In genomic region chrX:73639255-73639675, GRCm38 (mm10) we compare ENCODE assay signal across 8 mouse cellular contexts. TPM values are rescaled to one million over a fixed set of nuclear protein-coding genes. Genes with fewer than 3 reads are reported as not detected.
DNase-seq lines count a peak whose midpoint lies in the region; ATAC-seq and TF ChIP-seq lines count a peak whose summit lies in the region.

TSS of gene Dusp9 (plus strand) at chrX:73639419.

- peaks cover 9% of the 10 kb centered on the region for H3K4me1 ChIP-seq in thymus, adult 2 months (replicated peaks; ENCODE audit: control insufficient read depth, insufficient read depth, low read length)
- no peaks in the 10 kb centered on the region for H3K4me1 ChIP-seq in embryonic facial prominence, embryonic 11.5 days (ENCODE audit: control insufficient read depth, insufficient read depth, low read length)
- H3K4me1 ChIP-seq in hindbrain, embryonic 11.5 days (replicated peaks; ENCODE audit: control insufficient read depth, insufficient read depth, low read length) = no peaks in the 10 kb centered on the region; the same call in 1 of the 2 replicates
- no peaks in the 10 kb centered on the region for H3K4me1 ChIP-seq in limb, embryonic 14.5 days (ENCODE audit: control insufficient read depth, insufficient read depth, low read length)
- no peaks in the 10 kb centered on the region for H3K4me1 ChIP-seq in midbrain, embryonic 14.5 days (ENCODE audit: control insufficient read depth, insufficient read depth, low read length)

- H3K36me3 ChIP-seq in thymus, adult 2 months (ENCODE audit: control insufficient read depth, insufficient read depth, low read length) = no peaks in the 10 kb centered on the region
- no peaks in the 10 kb centered on the region for H3K36me3 ChIP-seq in embryonic facial prominence, embryonic 11.5 days (replicated peaks; ENCODE audit: control insufficient read depth, insufficient read depth, low read depth, low read length)
- H3K36me3 ChIP-seq in hindbrain, embryonic 11.5 days (ENCODE audit: control insufficient read depth, insufficient read depth, low read length) = no peaks in the 10 kb centered on the region
- H3K36me3 ChIP-seq in limb, embryonic 14.5 days (ENCODE audit: control insufficient read depth, insufficient read depth, low read length) = no peaks in the 10 kb centered on the region
- H3K36me3 ChIP-seq in midbrain, embryonic 14.5 days (ENCODE audit: control insufficient read depth, insufficient read depth, low read length) = no peaks in the 10 kb centered on the region

- H3K4me3 ChIP-seq in thymus, adult 2 months (ENCODE audit: control insufficient read depth, insufficient read depth, low read length) = peak within 1 kb of the TSS; percentile 31
- peak within 1 kb of the TSS; percentile 34 for H3K4me3 ChIP-seq in embryonic facial prominence, embryonic 11.5 days (ENCODE audit: low read depth, low read length)
- peak within 1 kb of the TSS; percentile 25 for H3K4me3 ChIP-seq in hindbrain, embryonic 11.5 days (ENCODE audit: low read depth, low read length)
- peak within 1 kb of the TSS; percentile 37 for H3K4me3 ChIP-seq in limb, embryonic 14.5 days (replicated peaks; ENCODE audit: low read length)
- H3K4me3 ChIP-seq in midbrain, embryonic 14.5 days (replicated peaks; ENCODE audit: low read depth, low read length) = peak within 1 kb of the TSS; percentile 23

- no peaks in the 10 kb centered on the region for H3K9me3 ChIP-seq in embryonic facial prominence, embryonic 11.5 days (replicated peaks; ENCODE audit: control insufficient read depth, low read length)
- H3K9me3 ChIP-seq in hindbrain, embryonic 11.5 days (ENCODE audit: control insufficient read depth, low read length) = no peaks in the 10 kb centered on the region
- no peaks in the 10 kb centered on the region for H3K9me3 ChIP-seq in limb, embryonic 14.5 days (ENCODE audit: control insufficient read depth, low read length)
- H3K9me3 ChIP-seq in midbrain, embryonic 14.5 days (ENCODE audit: control insufficient read depth, low read length) = no peaks in the 10 kb centered on the region

- no peak for TF ChIP-seq POLR2A in thymus, adult 2 months (IDR thresholded peaks at IDR 0.05; ENCODE audit: control insufficient read depth, extremely low read depth, insufficient read depth, low read length, poor library complexity)
- peak; percentile 68; the same call in 1 of the 2 replicates for TF ChIP-seq POLR2A in limb, embryonic 14.5 days (IDR thresholded peaks at IDR 0.05; ENCODE audit: borderline replicate concordance, extremely low read depth, insufficient read depth, insufficient read length)

- H3K9ac ChIP-seq in embryonic facial prominence, embryonic 11.5 days (replicated peaks; ENCODE audit: low read length) = peak within 1 kb of the TSS; percentile 45
- no peak within 1 kb of the TSS for H3K9ac ChIP-seq in hindbrain, embryonic 11.5 days (ENCODE audit: low read depth, low read length)
- H3K9ac ChIP-seq in limb, embryonic 14.5 days (ENCODE audit: low read depth, low read length, severe bottlenecking) = peak within 1 kb of the TSS; percentile 52
- no peak within 1 kb of the TSS; the same call in 1 of the 2 replicates for H3K9ac ChIP-seq in midbrain, embryonic 14.5 days (replicated peaks; ENCODE audit: low read length)

- peaks cover 5% of the 10 kb centered on the region; the same call in 1 of the 2 replicates for H3K27me3 ChIP-seq in thymus, adult 2 months (ENCODE audit: control insufficient read depth, insufficient read depth, low read length)
- peaks cover 14% of the 10 kb centered on the region for H3K27me3 ChIP-seq in embryonic facial prominence, embryonic 11.5 days (ENCODE audit: control insufficient read depth, insufficient read depth, low read length)
- peaks cover 38% of the 10 kb centered on the region for H3K27me3 ChIP-seq in hindbrain, embryonic 11.5 days (ENCODE audit: control insufficient read depth, insufficient read depth, low read length)
- peaks cover 24% of the 10 kb centered on the region; the same call in 1 of the 2 replicates for H3K27me3 ChIP-seq in limb, embryonic 14.5 days (ENCODE audit: control insufficient read depth, insufficient read depth, low read length)
- peaks cover 18% of the 10 kb centered on the region for H3K27me3 ChIP-seq in midbrain, embryonic 14.5 days (ENCODE audit: control insufficient read depth, insufficient read depth, low read length)

- WGBS in thymus, adult 2 months = 7% methylated on average over 27 of the region's 28 CpGs
- WGBS in embryonic facial prominence, embryonic 11.5 days = 14% methylated on average over 25 of the region's 28 CpGs
- 32% methylated on average over 19 of the region's 28 CpGs for WGBS in hindbrain, embryonic 11.5 days
- WGBS in limb, embryonic 14.5 days = 23% methylated on average over 17 of the region's 28 CpGs
- 20% methylated on average over 28 of the region's 28 CpGs for WGBS in midbrain, embryonic 14.5 days

- H3K4me2 ChIP-seq in embryonic facial prominence, embryonic 11.5 days (ENCODE audit: low read depth, low read length) = peak within 1 kb of the TSS; percentile 66
- H3K4me2 ChIP-seq in hindbrain, embryonic 11.5 days (replicated peaks; ENCODE audit: low read depth, low read length) = peak within 1 kb of the TSS; percentile 41
- peak within 1 kb of the TSS; percentile 60 for H3K4me2 ChIP-seq in limb, embryonic 14.5 days (replicated peaks; ENCODE audit: low read depth, low read length, severe bottlenecking)
- peak within 1 kb of the TSS; percentile 53 for H3K4me2 ChIP-seq in midbrain, embryonic 14.5 days (ENCODE audit: low read length)

- peak; percentile 83 for ATAC-seq in embryonic facial prominence, embryonic 11.5 days (replicated peaks; ENCODE audit: insufficient number of reproducible peaks, low FRiP score, low TSS enrichment, low read depth)
- peak; percentile 72 for ATAC-seq in hindbrain, embryonic 11.5 days (ENCODE audit: low FRiP score)
- peak; percentile 85 for ATAC-seq in limb, embryonic 14.5 days (ENCODE audit: low FRiP score, low read depth)
- ATAC-seq in midbrain, embryonic 14.5 days (ENCODE audit: low FRiP score, low TSS enrichment) = peak; percentile 63; the same call in 1 of the 2 replicates

- no peak for TF ChIP-seq CTCF in thymus, adult 2 months (IDR thresholded peaks at IDR 0.05; ENCODE audit: borderline replicate concordance, control insufficient read depth, extremely low read depth, insufficient read depth, low read length, poor library complexity)

- no peak for DNase-seq in thymus, adult 2 months
- no peak for DNase-seq in thymus, adult 18-20 months
- peak; percentile 74 for DNase-seq in embryonic facial prominence, embryonic 11.5 days (ENCODE audit: low spot score)
- peak; percentile 62 for DNase-seq in hindbrain, embryonic 11.5 days (ENCODE audit: low spot score)
- DNase-seq in limb, embryonic 14.5 days (ENCODE audit: low spot score) = peak; percentile 67
- peak; percentile 51 for DNase-seq in midbrain, embryonic 14.5 days
- no peak for DNase-seq in cerebellum, adult 9-11 months
- DNase-seq in ovary, postnatal 10 days (ENCODE audit: low spot score) = no peak

- H3K27ac ChIP-seq in thymus, adult 2 months (ENCODE audit: control insufficient read depth, insufficient read depth, low read length) = no peak within 1 kb of the TSS
- H3K27ac ChIP-seq in embryonic facial prominence, embryonic 11.5 days (replicated peaks; ENCODE audit: low read depth, low read length) = no peak within 1 kb of the TSS
- H3K27ac ChIP-seq in hindbrain, embryonic 11.5 days (ENCODE audit: low read depth, low read length) = no peak within 1 kb of the TSS
- H3K27ac ChIP-seq in limb, embryonic 14.5 days (replicated peaks; ENCODE audit: low read depth, low read length) = no peak within 1 kb of the TSS
- H3K27ac ChIP-seq in midbrain, embryonic 14.5 days (replicated peaks; ENCODE audit: low read depth, low read length) = no peak within 1 kb of the TSS

RNA-seq across cellular contexts. Expression of gene Dusp9, which starts in this region (rescaled TPM):
- 1.1 and 1.2 TPM in 2 replicates for polyA plus RNA-seq in thymus, adult 2 months (2012; rRNA removed)
- polyA plus RNA-seq in embryonic facial prominence, embryonic 11.5 days (2014; fragmentation: Nextera tagmentation; extraction: Ambion mirVana) = 11.3 and 11.9 TPM in 2 replicates
- polyA plus RNA-seq in hindbrain, embryonic 11.5 days (2014; fragmentation: Nextera tagmentation; extraction: Ambion mirVana) = 3.5 and 4.9 TPM in 2 replicates
- 10.9 and 13.9 TPM in 2 replicates for polyA plus RNA-seq in limb, embryonic 14.5 days (2012; rRNA removed)
- polyA plus RNA-seq in limb, embryonic 14.5 days (2014; fragmentation: Nextera tagmentation; extraction: Ambion mirVana) = 2.4 and 5.0 TPM in 2 replicates
- polyA plus RNA-seq in midbrain, embryonic 14.5 days (2014; fragmentation: Nextera tagmentation; extraction: Ambion mirVana) = 0.22 and 0.31 TPM in 2 replicates

Comparison
In these comparisons a context has a peak if more than half of its experiments do, and no peak if none do; other contexts are left out.
1. Peak in DNase-seq, ATAC-seq, H3K4me3 ChIP-seq and H3K4me2 ChIP-seq in midbrain, embryonic 14.5 days; RNA of the gene not detected or under 1 TPM.
2. DNase-seq: peak in embryonic facial prominence, embryonic 11.5 days (single experiment), hindbrain, embryonic 11.5 days (single experiment) and limb, embryonic 14.5 days (single experiment); none in thymus, adult 2 months (single experiment), thymus, adult 18-20 months (0 of 2), cerebellum, adult 9-11 months (single experiment) and ovary, postnatal 10 days (single experiment).
3. H3K9ac ChIP-seq: peak in embryonic facial prominence, embryonic 11.5 days (single experiment) and limb, embryonic 14.5 days (single experiment); none in hindbrain, embryonic 11.5 days (single experiment) and midbrain, embryonic 14.5 days (single experiment).
4. Peak in every context shown above with its lines, with median percentiles within 50 percentile points of each other: H3K4me3 ChIP-seq, ATAC-seq and H3K4me2 ChIP-seq.